Mouse (Mus musculus) heart, adult 2 months (tissue): ENCODE measurements around the gene Sh3gl2.

Experiments
- CTCF ChIP-seq: fragments of 200-600 bp; IDR thresholded peaks from 2 replicates; pipeline ENCODE4 v1.8.1; 2022; ENCODE audit warnings: antibody characterized with exemption, mild to moderate bottlenecking, moderate library complexity
- POLR2A ChIP-seq: fragments of 200-500 bp; IDR thresholded peaks from 2 replicates; pipeline ENCODE4 v1.6.1; 2011; ENCODE audit warnings: mild to moderate bottlenecking, low read depth, low read length, control low read depth; ENCODE audit not compliant: insufficient read depth

GRCm38 (mm10) chr4:85594159-85594558 lies 389.2 kb downstream of the Sh3gl2 start:
- no peak for TF ChIP-seq POLR2A
- no peak for TF ChIP-seq CTCF
